Mouse (Mus musculus) erythroblast, embryonic 14.5 days (primary cell): ENCODE measurements around the gene Msi2. TPM values are rescaled to one million over a fixed set of nuclear protein-coding genes. Genes with fewer than 3 reads are reported as not detected.

ENCODE experiments used
- H3K27me3 ChIP-seq: 2 replicates; pipeline ENCODE4 v1.6.1; 2012; ENCODE audit warnings: inconsistent platforms; ENCODE audit not compliant: control insufficient read depth
- H3K36me3 ChIP-seq: 2 replicates; pipeline ENCODE4 v1.6.1; 2012; ENCODE audit warnings: mild to moderate bottlenecking, inconsistent platforms; ENCODE audit not compliant: control insufficient read depth
- H3K4me1 ChIP-seq: 2 replicates; pipeline ENCODE4 v1.6.1; 2012; ENCODE audit warnings: inconsistent platforms; ENCODE audit not compliant: control insufficient read depth
- H3K4me3 ChIP-seq: replicated peaks from 2 replicates; pipeline ENCODE3; 2012; ENCODE audit warnings: moderate library complexity, mild to moderate bottlenecking, inconsistent platforms
- H3K9me3 ChIP-seq: 2 replicates; pipeline ENCODE4 v1.6.1; 2012; ENCODE audit warnings: low read length, inconsistent platforms, mixed read lengths; ENCODE audit not compliant: control insufficient read depth
- GATA1 ChIP-seq: IDR thresholded peaks from 2 replicates; pipeline ENCODE4 v1.6.1; 2012; ENCODE audit warnings: low read length, inconsistent platforms, mixed read lengths
- TAL1 ChIP-seq: IDR thresholded peaks from 3 replicates; pipeline ENCODE4 v1.6.1; 2012; ENCODE audit warnings: low read length, inconsistent platforms, mixed read lengths
- polyA plus RNA-seq: library from polyadenylated mRNA; stranded (reverse); fragments of >175 nt; gene quantifications from 2 replicates; pipeline ENCODE4 v1.2.3, GENCODE M21; 2012

The Msi2 gene
- 0.41 and 0.45 TPM in 2 replicates for polyA plus RNA-seq

- no peaks in the 10 kb centered on the region for H3K9me3 ChIP-seq
- peak within 1 kb of the TSS; percentile 91 for H3K4me3 ChIP-seq
- H3K27me3 ChIP-seq: no peaks in the 10 kb centered on the region
- no peak for TF ChIP-seq GATA1
- no peak for TF ChIP-seq TAL1
- H3K36me3 ChIP-seq: no peaks in the 10 kb centered on the region
- H3K4me1 ChIP-seq: peaks cover 43% of the 10 kb centered on the region
Observed at GRCm38 (mm10) chr11:88718050-88718765, at the start of gene Msi2. Gene Msi2 (minus strand): TSS chr11:88718513.

- H3K9me3 ChIP-seq: no peaks in the 10 kb centered on the region
- no peaks in the 10 kb centered on the region for H3K36me3 ChIP-seq
- no peak overlapping the region for H3K4me3 ChIP-seq
- H3K4me1 ChIP-seq: no peaks in the 10 kb centered on the region
- no peak for TF ChIP-seq TAL1
- no peak for TF ChIP-seq GATA1
- no peaks in the 10 kb centered on the region for H3K27me3 ChIP-seq
Observed at GRCm38 (mm10) chr11:88765635-88766034, 47.3 kb upstream of the Msi2 start.

- Histone ChIP-seq H3K4me3 (no peak overlapping the region), H3K4me1 (no peaks in the 10 kb centered on the region), H3K9me3 (no peaks in the 10 kb centered on the region), H3K27me3 (no peaks in the 10 kb centered on the region), H3K36me3 (no peaks in the 10 kb centered on the region)
- no peak for TF ChIP-seq GATA1
- TF ChIP-seq TAL1: no peak
Observed at GRCm38 (mm10) chr11:88763371-88763770, 45.1 kb upstream of the Msi2 start.

GRCm38 (mm10) chr11:88759501-88759900 is 41.2 kb upstream of the Msi2 start:
- H3K27me3 ChIP-seq: no peaks in the 10 kb centered on the region
- no peaks in the 10 kb centered on the region for H3K36me3 ChIP-seq
- TF ChIP-seq GATA1 (no peak), TAL1 (no peak)
- H3K9me3 ChIP-seq: peaks cover 2% of the 10 kb centered on the region; the same call in 1 of the 2 replicates
- no peaks in the 10 kb centered on the region for H3K4me1 ChIP-seq
- H3K4me3 ChIP-seq: no peak overlapping the region

GRCm38 (mm10) chr11:88758402-88758801 is 40.1 kb upstream of the Msi2 start:
- H3K4me1 ChIP-seq: no peaks in the 10 kb centered on the region
- TF ChIP-seq TAL1 (no peak), GATA1 (no peak)
- peaks cover 2% of the 10 kb centered on the region; the same call in 1 of the 2 replicates for H3K9me3 ChIP-seq
- no peaks in the 10 kb centered on the region for H3K36me3 ChIP-seq
- H3K4me3 ChIP-seq: no peak overlapping the region
- no peaks in the 10 kb centered on the region for H3K27me3 ChIP-seq

- Histone ChIP-seq H3K9me3 (no peaks in the 10 kb centered on the region), H3K27me3 (no peaks in the 10 kb centered on the region), H3K4me3 (no peak overlapping the region), H3K36me3 (no peaks in the 10 kb centered on the region), H3K4me1 (no peaks in the 10 kb centered on the region)
- no peak for TF ChIP-seq GATA1
Observed at GRCm38 (mm10) chr11:88745306-88745705, 27.0 kb upstream of the Msi2 start.

GRCm38 (mm10) chr11:88739574-88740295 is 21.4 kb upstream of the Msi2 start:
- Histone ChIP-seq H3K4me3 (no peak overlapping the region), H3K4me1 (no peaks in the 10 kb centered on the region), H3K27me3 (no peaks in the 10 kb centered on the region), H3K36me3 (no peaks in the 10 kb centered on the region), H3K9me3 (no peaks in the 10 kb centered on the region)
- no peak for TF ChIP-seq TAL1
- no peak for TF ChIP-seq GATA1

- Histone ChIP-seq H3K9me3 (no peaks in the 10 kb centered on the region), H3K27me3 (no peaks in the 10 kb centered on the region), H3K4me3 (no peak overlapping the region), H3K36me3 (no peaks in the 10 kb centered on the region), H3K4me1 (no peaks in the 10 kb centered on the region)
- no peak for TF ChIP-seq TAL1
- no peak for TF ChIP-seq GATA1
Observed at GRCm38 (mm10) chr11:88729363-88729762, 11.1 kb upstream of the Msi2 start.

GRCm38 (mm10) chr11:88728508-88728890 is 10.2 kb upstream of the Msi2 start:
- Histone ChIP-seq H3K9me3 (no peaks in the 10 kb centered on the region), H3K4me1 (no peaks in the 10 kb centered on the region), H3K36me3 (no peaks in the 10 kb centered on the region), H3K4me3 (no peak overlapping the region), H3K27me3 (no peaks in the 10 kb centered on the region)
- TF ChIP-seq TAL1 (no peak), GATA1 (no peak)
